Mouse (Mus musculus): Measurements from ENCODE around the gene Vwa8.

DNA sequence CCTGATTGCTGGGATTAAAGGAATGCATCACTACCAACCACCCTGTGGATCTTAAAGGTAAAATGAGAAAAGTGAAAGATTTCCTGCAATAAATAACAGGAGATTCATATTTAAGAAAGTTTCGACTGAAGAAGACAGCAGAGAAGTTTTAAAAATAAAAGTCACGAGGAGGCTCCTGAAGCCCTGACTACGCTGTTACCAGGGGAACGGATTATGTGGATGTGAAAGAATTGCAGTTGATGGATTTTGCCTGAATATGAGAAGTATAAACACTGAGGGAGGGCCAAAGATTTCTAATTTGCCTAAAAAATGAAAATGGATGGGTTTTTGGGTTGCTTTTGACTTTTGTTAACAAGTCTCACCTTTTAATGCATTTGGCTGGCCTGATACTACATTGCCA lies 24.8 kb upstream of the Vwa8 start:
- TF ChIP-seq CTCF (IDR thresholded peaks at IDR 0.05; ENCODE audit: low read depth) (no peak), EP300 (optimal IDR thresholded peaks at IDR 0.05) (no peak)

All from stomach, postnatal 0 days (tissue).